Mouse (Mus musculus): ENCODE measurements around the gene Tex14.

- TF ChIP-seq POLR2A (IDR thresholded peaks at IDR 0.05; ENCODE audit: borderline replicate concordance, extremely low read depth, insufficient read depth, insufficient read length, poor library complexity, severe bottlenecking) = peak; percentile 51; the same call in 1 of the 2 replicates
- no peak for TF ChIP-seq CTCF (IDR thresholded peaks at IDR 0.05; ENCODE audit: borderline replicate concordance, extremely low read depth, insufficient read depth, insufficient read length)
These were observed 583 bp upstream of the Tex14 start for GRCm38 (mm10) chr11:87404111-87404853.
